Mouse (Mus musculus) C2C12 (cell line): ENCODE results near the gene Pde3b. TPM values are rescaled to one million over a fixed set of nuclear protein-coding genes. Genes with fewer than 3 reads are reported as not detected.

ENCODE experiments used
- H3K27me3 ChIP-seq: one replicate; pipeline ENCODE4 v1.6.1; 2011; ENCODE audit not compliant: control insufficient read depth, insufficient read depth, insufficient read length
- H3K36me3 ChIP-seq: one replicate; pipeline ENCODE4 v1.6.1; 2011; ENCODE audit not compliant: control insufficient read depth, insufficient read depth
- H3K4me3 ChIP-seq: one replicate; pipeline ENCODE4 v1.5.1; 2011; ENCODE audit warnings: mild to moderate bottlenecking, control low read depth; ENCODE audit not compliant: poor library complexity, insufficient read depth, severe bottlenecking
- H3K79me2 ChIP-seq: one replicate; pipeline ENCODE4 v1.6.1; 2011; ENCODE audit not compliant: control insufficient read depth, insufficient read depth
- H3K79me3 ChIP-seq: one replicate; pipeline ENCODE4 v1.6.1; 2011; ENCODE audit warnings: low read depth, control low read depth
- H3ac ChIP-seq: one replicate; pipeline ENCODE3; 2011; ENCODE audit warnings: low read depth; ENCODE audit not compliant: control insufficient read depth, insufficient read length
- CEBPB ChIP-seq: IDR thresholded peaks from one replicate; pipeline ENCODE4 v1.6.1; 2011; ENCODE audit warnings: low read depth, mild to moderate bottlenecking, control low read depth, moderate library complexity
- CTCF ChIP-seq: IDR thresholded peaks from one replicate; pipeline ENCODE4 v1.5.1; 2011; ENCODE audit not compliant: control insufficient read depth, insufficient read depth, insufficient read length
- FOSL1 ChIP-seq: IDR thresholded peaks from one replicate; pipeline ENCODE4 v1.8.0; 2011; ENCODE audit warnings: mild to moderate bottlenecking, low read length; ENCODE audit not compliant: poor library complexity, insufficient read depth, severe bottlenecking
- MAX ChIP-seq: IDR thresholded peaks from one replicate; pipeline ENCODE4 v1.6.1; 2011; ENCODE audit warnings: mild to moderate bottlenecking, control low read depth
- MYOD1 ChIP-seq: IDR thresholded peaks from one replicate; pipeline ENCODE4 v1.6.1; 2011; ENCODE audit warnings: low read depth; ENCODE audit not compliant: control insufficient read depth, insufficient read length
- MYOG ChIP-seq: IDR thresholded peaks from one replicate; pipeline ENCODE4 v1.6.1; 2011; ENCODE audit not compliant: control insufficient read depth, insufficient read length; ENCODE audit errors: extremely low read depth
- USF1 ChIP-seq: IDR thresholded peaks from one replicate; pipeline ENCODE4 v1.6.1; 2011; ENCODE audit warnings: low read depth, mild to moderate bottlenecking, control low read depth, moderate library complexity
- polyA plus RNA-seq: library from polyadenylated mRNA; unstranded; fragments of >200 nt; fragmentation: generic; extraction: Trizol; gene quantifications from one replicate; pipeline ENCODE4 v1.2.1, GENCODE M21; 2012; ENCODE audit warnings: missing spikeins

The Pde3b gene
- polyA plus RNA-seq, 1 experiment, result 2.1 TPM

GRCm38 (mm10) chr7:114480196-114480989 lies 65.3 kb downstream of the Pde3b start:
- H3K79me3 ChIP-seq, result no peaks in the 10 kb centered on the region
- TF ChIP-seq MYOD1 (no peak), FOSL1 (no peak), USF1 (no peak), MYOG (no peak), CEBPB (no peak), CTCF (no peak), MAX (no peak)
- no peak overlapping the region for H3ac ChIP-seq
- no peaks in the 10 kb centered on the region for H3K27me3 ChIP-seq
- peaks cover 5% of the 10 kb centered on the region for H3K79me2 ChIP-seq
- no peaks in the 10 kb centered on the region for H3K36me3 ChIP-seq
- no peak overlapping the region for H3K4me3 ChIP-seq

GRCm38 (mm10) chr7:114481008-114481407 lies 65.9 kb downstream of the Pde3b start:
- Histone ChIP-seq H3K4me3 (no peak overlapping the region), H3K79me2 (peaks cover 5% of the 10 kb centered on the region), H3K36me3 (no peaks in the 10 kb centered on the region), H3K27me3 (no peaks in the 10 kb centered on the region), H3ac (no peak overlapping the region), H3K79me3 (no peaks in the 10 kb centered on the region)
- no peak for TF ChIP-seq FOSL1
- peak; percentile 31 for TF ChIP-seq CEBPB

GRCm38 (mm10) chr7:114481429-114481931 lies 66.4 kb downstream of the Pde3b start:
- no peak overlapping the region for H3K4me3 ChIP-seq
- H3K36me3 ChIP-seq, result no peaks in the 10 kb centered on the region
- H3K27me3 ChIP-seq, result no peaks in the 10 kb centered on the region

GRCm38 (mm10) chr7:114492540-114492939 lies 77.5 kb downstream of the Pde3b start:
- H3K36me3 ChIP-seq, result no peaks in the 10 kb centered on the region
- H3ac ChIP-seq, result no peak overlapping the region
- no peaks in the 10 kb centered on the region for H3K27me3 ChIP-seq
- no peaks in the 10 kb centered on the region for H3K79me3 ChIP-seq
- no peak for TF ChIP-seq CTCF
- no peak for TF ChIP-seq MYOD1
- no peak for TF ChIP-seq MAX
- no peak for TF ChIP-seq CEBPB
- TF ChIP-seq FOSL1, result no peak
- no peak for TF ChIP-seq USF1
- no peak for TF ChIP-seq MYOG
- no peaks in the 10 kb centered on the region for H3K79me2 ChIP-seq
- H3K4me3 ChIP-seq, result no peak overlapping the region

More at GRCm38 (mm10) chr7:114481429-114481931, 66.4 kb downstream of the Pde3b start:
- Histone ChIP-seq H3K79me3 (no peaks in the 10 kb centered on the region), H3ac (no peak overlapping the region), H3K79me2 (peaks cover 5% of the 10 kb centered on the region)
- TF ChIP-seq MYOD1 (no peak), USF1 (peak; percentile 80), CEBPB (peak; percentile 82)

GRCm38 (mm10) chr7:114494033-114494432 lies 79.0 kb downstream of the Pde3b start:
- H3K4me3 ChIP-seq, result no peak overlapping the region
- H3K36me3 ChIP-seq, result no peaks in the 10 kb centered on the region
- H3K79me2 ChIP-seq, result no peaks in the 10 kb centered on the region
- H3K27me3 ChIP-seq, result no peaks in the 10 kb centered on the region
- no peak overlapping the region for H3ac ChIP-seq
- no peaks in the 10 kb centered on the region for H3K79me3 ChIP-seq
- TF ChIP-seq CEBPB (no peak), CTCF (no peak), FOSL1 (no peak), MYOG (no peak), MAX (no peak), USF1 (no peak), MYOD1 (no peak)

GRCm38 (mm10) chr7:114499293-114499692 lies 84.2 kb downstream of the Pde3b start:
- TF ChIP-seq CTCF (no peak), FOSL1 (no peak), CEBPB (no peak), MAX (no peak), MYOD1 (no peak), USF1 (no peak)
- no peaks in the 10 kb centered on the region for H3K27me3 ChIP-seq

More at GRCm38 (mm10) chr7:114499293-114499692, 84.2 kb downstream of the Pde3b start:
- Histone ChIP-seq H3K79me3 (no peaks in the 10 kb centered on the region), H3K79me2 (no peaks in the 10 kb centered on the region), H3ac (no peak overlapping the region), H3K36me3 (no peaks in the 10 kb centered on the region), H3K4me3 (no peak overlapping the region)
